Mouse (Mus musculus) testis, postnatal 10 days (tissue): ENCODE data around the gene Cd200r3.

ENCODE experiments used
- DNase-seq: peaks from one replicate; pipeline ENCODE4 v3.0.0; 2021; ENCODE audit warnings: low spot score

Gene Cd200r3

GRCm38 (mm10) chr16:45030796-45031195, 87.3 kb downstream of the Cd200r3 start:
- no peak for DNase-seq
